Mouse (Mus musculus) myocyte (in vitro differentiated cells): ENCODE data around the gene Gm20388.

Experiments
- CEBPB ChIP-seq: IDR thresholded peaks from 2 replicates; pipeline ENCODE4 v1.6.1; 2011; ENCODE audit warnings: mild to moderate bottlenecking, moderate library complexity; ENCODE audit not compliant: poor library complexity, insufficient read depth, severe bottlenecking
- E2F4 ChIP-seq: IDR thresholded peaks from one replicate; pipeline ENCODE4 v1.6.1; 2011; ENCODE audit warnings: mild to moderate bottlenecking, control low read depth, moderate library complexity; ENCODE audit not compliant: insufficient read depth
- MAX ChIP-seq: IDR thresholded peaks from one replicate; pipeline ENCODE4 v1.6.1; 2011; ENCODE audit warnings: low read depth, mild to moderate bottlenecking, control low read depth
- MYOD1 ChIP-seq, 3 experiments: IDR thresholded peaks; one replicate each; pipeline ENCODE4 v1.6.1; 2011; ENCODE audit warnings: control low read depth in 2 of 3, low read depth in 2 of 3, mild to moderate bottlenecking in 2 of 3, moderate library complexity in 1 of 3; ENCODE audit not compliant: insufficient read length in 2 of 3, control insufficient read depth in 1 of 3
- MYOG ChIP-seq, 3 experiments: IDR thresholded peaks; one replicate each; pipeline ENCODE4 v1.6.1; 2011; ENCODE audit warnings: control low read depth in 2 of 3, low read depth in 2 of 3, mild to moderate bottlenecking in 2 of 3; ENCODE audit not compliant: insufficient read length in 2 of 3, control insufficient read depth in 1 of 3, insufficient read depth in 1 of 3
- POLR2A ChIP-seq: IDR thresholded peaks from one replicate; pipeline ENCODE4 v1.6.1; 2011; ENCODE audit warnings: low read depth, mild to moderate bottlenecking, control low read depth, moderate library complexity; ENCODE audit not compliant: insufficient read length
- POLR2AphosphoS2 ChIP-seq: IDR thresholded peaks from one replicate; pipeline ENCODE4 v1.6.1; 2011; ENCODE audit warnings: low read depth, control low read depth; ENCODE audit not compliant: insufficient read length
- REST ChIP-seq: IDR thresholded peaks from one replicate; pipeline ENCODE4 v1.6.1; 2011; ENCODE audit warnings: mild to moderate bottlenecking, control low read depth, moderate library complexity; ENCODE audit not compliant: insufficient read depth, insufficient read length
- SRF ChIP-seq: IDR thresholded peaks from one replicate; pipeline ENCODE4 v1.6.1; 2011; ENCODE audit warnings: low read depth; ENCODE audit not compliant: control insufficient read depth, insufficient read length
- TCF12 ChIP-seq: IDR thresholded peaks from one replicate; pipeline ENCODE4 v1.6.1; 2011; ENCODE audit warnings: mild to moderate bottlenecking, control low read depth; ENCODE audit not compliant: poor library complexity, insufficient read depth, severe bottlenecking
- TCF3 ChIP-seq: IDR thresholded peaks from one replicate; pipeline ENCODE4 v1.6.1; 2011; ENCODE audit warnings: low read depth, control low read depth; ENCODE audit not compliant: insufficient read length
- USF1 ChIP-seq: IDR thresholded peaks from one replicate; pipeline ENCODE4 v1.6.1; 2011; ENCODE audit warnings: low read depth, mild to moderate bottlenecking, control low read depth, moderate library complexity

- no peak for TF ChIP-seq POLR2A
- no peak for TF ChIP-seq TCF12
- no peak for TF ChIP-seq CEBPB
- TF ChIP-seq E2F4 = no peak
- TF ChIP-seq MAX = no peak
- TF ChIP-seq MYOD1 (IDR thresholded peaks at IDR 0.05; ENCODE audit: control insufficient read depth in 1 of 3, insufficient read length in 2 of 3, low read depth in 2 of 3) = no peak
- no peak for TF ChIP-seq REST
- no peak for TF ChIP-seq SRF
- TF ChIP-seq POLR2AphosphoS2 = no peak
- no peak for TF ChIP-seq MYOG (IDR thresholded peaks at IDR 0.05; ENCODE audit: control insufficient read depth in 1 of 3, insufficient read depth in 1 of 3, insufficient read length in 2 of 3, low read depth in 2 of 3)
- TF ChIP-seq USF1 = no peak
- TF ChIP-seq TCF3 = no peak
These were observed 1947.1 kb downstream of the Gm20388 start for GRCm38 (mm10) chr8:121857747-121858146.
